13 mouse cellular contexts compared by ENCODE assay signal in genomic region chrX:36228861-36229260, GRCm38 (mm10). TPM values are rescaled to one million over a fixed set of nuclear protein-coding genes. Genes with fewer than 3 reads are reported as not detected.
DNase-seq lines count a peak whose midpoint lies in the region; ATAC-seq lines count a peak whose summit lies in the region.
"Had no signal": no experiment of that assay in that cellular context is flagged by ENCODE, and none has a peak within 500 bp of the region (broad histone marks: within the 10 kb centered on the region; RNA-seq: fewer than 3 reads in every experiment).

No protein-coding gene starts in this region.

- H3K4me1 ChIP-seq in heart, embryonic 12.5 days (replicated peaks): no peaks in the 10 kb centered on the region
- H3K4me1 ChIP-seq in hindbrain, embryonic 14.5 days (replicated peaks; ENCODE audit: control insufficient read depth, insufficient read depth, low read length): no peaks in the 10 kb centered on the region
- H3K4me1 ChIP-seq in embryonic facial prominence, embryonic 10.5 days: no peaks in the 10 kb centered on the region
- H3K4me1 ChIP-seq: hindbrain, embryonic 10.5 days; liver, embryonic 13.5 days had no signal

- H3K4me2 ChIP-seq in heart, embryonic 12.5 days: no peak overlapping the region
- H3K4me2 ChIP-seq in hindbrain, embryonic 14.5 days (replicated peaks): no peak overlapping the region
- H3K4me2 ChIP-seq: liver, embryonic 13.5 days had no signal

- 62% methylated on average over 7 of the region's 7 CpGs for WGBS in heart, embryonic 12.5 days
- 63% methylated on average over 7 of the region's 7 CpGs for WGBS in hindbrain, embryonic 14.5 days
- 72% methylated on average over 7 of the region's 7 CpGs for WGBS in embryonic facial prominence, embryonic 10.5 days

- H3K36me3 ChIP-seq in heart, embryonic 12.5 days: no peaks in the 10 kb centered on the region
- no peaks in the 10 kb centered on the region for H3K36me3 ChIP-seq in hindbrain, embryonic 14.5 days (replicated peaks; ENCODE audit: control insufficient read depth, insufficient read depth)
- H3K36me3 ChIP-seq in embryonic facial prominence, embryonic 10.5 days (replicated peaks): no peaks in the 10 kb centered on the region
- H3K36me3 ChIP-seq: G1E; hindbrain, embryonic 10.5 days; liver, embryonic 13.5 days had no signal

- H3K9me3 ChIP-seq in heart, embryonic 12.5 days (replicated peaks): no peaks in the 10 kb centered on the region
- H3K9me3 ChIP-seq in hindbrain, embryonic 14.5 days (ENCODE audit: control insufficient read depth, low read length): no peaks in the 10 kb centered on the region
- no peaks in the 10 kb centered on the region for H3K9me3 ChIP-seq in embryonic facial prominence, embryonic 10.5 days
- H3K9me3 ChIP-seq: G1E; hindbrain, embryonic 10.5 days; liver, embryonic 13.5 days had no signal

- no peak overlapping the region for H3K27ac ChIP-seq in heart, embryonic 12.5 days (ENCODE audit: poor library complexity, severe bottlenecking)
- no peak overlapping the region for H3K27ac ChIP-seq in hindbrain, embryonic 14.5 days
- no peak overlapping the region for H3K27ac ChIP-seq in embryonic facial prominence, embryonic 10.5 days (replicated peaks)
- H3K27ac ChIP-seq: hindbrain, embryonic 10.5 days; liver, embryonic 13.5 days had no signal

- ATAC-seq in heart, embryonic 12.5 days (ENCODE audit: insufficient number of reproducible peaks, low FRiP score): no peak
- ATAC-seq in hindbrain, embryonic 14.5 days (ENCODE audit: low FRiP score): no peak

- DNase-seq in heart, adult 11 months: peak; percentile 93
- DNase-seq in urinary bladder, postnatal 14 days (ENCODE audit: low spot score): peak; percentile 22
- no peak for DNase-seq in urinary bladder, adult 18-20 months (ENCODE audit: low spot score in 2 of 2)
- DNase-seq in kidney, postnatal 25 days: peak; percentile 27 to 55
- DNase-seq in hindbrain, embryonic 14.5 days (ENCODE audit: low spot score): no peak
- DNase-seq in embryonic facial prominence, embryonic 10.5 days (ENCODE audit: low spot score): no peak
- DNase-seq in right cerebral cortex, adult 18-20 months: no peak
- DNase-seq: B cell, adult 2 months; liver, embryonic 13.5 days had no signal

- H3K4me3 ChIP-seq in heart, embryonic 12.5 days: no peak overlapping the region
- H3K4me3 ChIP-seq in hindbrain, embryonic 14.5 days (replicated peaks; ENCODE audit: low read length): no peak overlapping the region
- H3K4me3 ChIP-seq in embryonic facial prominence, embryonic 10.5 days: no peak overlapping the region
- H3K4me3 ChIP-seq: hindbrain, embryonic 10.5 days; liver, embryonic 13.5 days; myocyte had no signal

- no peak overlapping the region for H3K9ac ChIP-seq in heart, embryonic 12.5 days
- H3K9ac ChIP-seq in hindbrain, embryonic 14.5 days: no peak overlapping the region
- H3K9ac ChIP-seq: liver, embryonic 13.5 days had no signal

- H3K27me3 ChIP-seq in heart, embryonic 12.5 days (replicated peaks): no peaks in the 10 kb centered on the region
- no peaks in the 10 kb centered on the region for H3K27me3 ChIP-seq in hindbrain, embryonic 14.5 days (ENCODE audit: control insufficient read depth, insufficient read depth, low read length)
- H3K27me3 ChIP-seq in embryonic facial prominence, embryonic 10.5 days (replicated peaks; ENCODE audit: low read depth, poor library complexity, severe bottlenecking): no peaks in the 10 kb centered on the region
- H3K27me3 ChIP-seq: liver, embryonic 13.5 days had no signal

RNA-seq across cellular contexts. Expression of gene Zcchc12, which starts 33.2 kb away (rescaled TPM):
- polyA plus RNA-seq in heart, embryonic 12.5 days (2016; fragmentation: Nextera tagmentation; extraction: Ambion mirVana): 7.3 and 7.9 TPM in 2 replicates
- 265 and 341 TPM in 2 replicates for polyA plus RNA-seq in hindbrain, embryonic 14.5 days (2014; fragmentation: Nextera tagmentation; extraction: Ambion mirVana)
- 5.0 and 8.0 TPM in 2 replicates for polyA plus RNA-seq in embryonic facial prominence, embryonic 10.5 days (2016; fragmentation: Nextera tagmentation; extraction: Ambion mirVana)
- polyA plus RNA-seq: G1E had no signal

Comparison
In these comparisons a context has a peak if more than half of its experiments do, and no peak if none do; other contexts are left out.
1. DNase-seq: peak in heart, adult 11 months (single experiment), urinary bladder, postnatal 14 days (single experiment) and kidney, postnatal 25 days (2 of 2); none in urinary bladder, adult 18-20 months (0 of 2), hindbrain, embryonic 14.5 days (single experiment), embryonic facial prominence, embryonic 10.5 days (single experiment) and right cerebral cortex, adult 18-20 months (single experiment).
2. RNA of gene Zcchc12, which starts 33.2 kb away (polyA plus RNA-seq): 265 to 341 TPM in hindbrain, embryonic 14.5 days; 5.0 to 8.0 TPM in embryonic facial prominence, embryonic 10.5 days and 7.3 to 7.9 TPM in heart, embryonic 12.5 days; every median in the first group is over 10 times any median in the second.